Mouse (Mus musculus): Measurements from ENCODE around the gene Zim1.

DNA sequence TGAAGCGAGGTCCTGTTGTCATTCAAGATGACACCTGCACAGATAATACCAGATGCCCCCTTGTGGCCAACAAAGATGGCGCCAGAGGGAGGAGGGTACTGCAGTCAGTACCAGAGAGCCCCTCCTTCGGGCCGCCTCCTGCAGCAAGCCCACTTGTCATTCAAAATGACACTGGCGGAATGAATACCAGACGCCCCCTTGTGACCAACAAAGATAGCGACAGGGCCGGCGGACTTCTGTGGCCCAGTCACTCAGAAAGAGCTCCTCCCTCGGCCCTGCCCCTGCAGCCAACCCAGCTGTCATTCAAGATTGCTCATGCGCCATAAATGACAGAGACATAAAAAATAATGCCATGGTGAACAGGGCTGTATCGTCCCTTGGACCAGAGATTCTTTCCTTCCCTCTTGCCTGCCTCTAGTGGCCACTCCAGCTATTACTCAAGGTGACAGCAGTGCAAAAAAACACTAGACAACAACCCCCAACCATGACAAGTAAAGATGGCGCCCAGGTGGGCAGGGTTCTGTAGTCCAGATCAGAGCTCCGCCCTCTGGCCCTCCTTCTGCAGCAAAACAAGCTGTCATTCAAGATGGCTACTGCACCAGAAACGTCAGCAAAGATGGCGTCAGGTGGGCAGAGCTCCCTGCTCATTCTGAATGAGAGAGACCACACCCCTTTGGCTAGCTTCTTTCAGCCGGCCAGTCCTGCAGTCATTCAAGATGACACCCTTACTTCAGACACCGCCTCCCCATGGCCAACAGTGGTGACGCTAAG lies 31.3 kb upstream of the Zim1 start:
- TF ChIP-seq CTCF (IDR thresholded peaks at IDR 0.05; ENCODE audit: control insufficient read depth, insufficient read depth, insufficient replicate concordance, low read depth, low read length) = peak; percentile 28; the same call in 1 of the 2 replicates
- no peak for TF ChIP-seq POLR2A (IDR thresholded peaks at IDR 0.05; ENCODE audit: control insufficient read depth, low read depth, low read length)
